ENCODE assay signal across 10 mouse cellular contexts in the genomic region with DNA sequence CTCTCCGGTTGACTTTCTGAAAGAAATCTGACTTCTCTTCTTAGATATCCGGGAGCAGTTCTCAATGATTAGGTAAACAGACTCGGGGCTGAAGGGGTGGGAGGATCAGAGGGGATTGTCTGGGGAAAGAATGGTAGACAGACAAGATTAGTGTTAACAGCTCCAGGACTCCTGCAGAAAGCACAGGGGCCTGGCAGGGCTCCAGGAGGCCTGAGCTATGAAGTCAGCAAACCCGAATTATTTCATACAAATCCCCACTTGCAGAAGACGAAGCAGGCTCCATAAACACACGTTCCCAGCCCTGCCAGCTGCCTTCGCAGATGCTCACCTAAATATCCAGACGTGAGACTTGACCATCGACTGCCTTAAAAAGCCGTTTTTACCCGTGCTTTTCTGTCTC.
A peak's percentile ranks its signal among the peaks of the same experiment; 100 is the strongest.
DNase-seq lines count a peak whose midpoint lies in the region; ATAC-seq and TF ChIP-seq lines count a peak whose summit lies in the region.
"Had no signal": no experiment of that assay in that cellular context is flagged by ENCODE, and none has a peak within 500 bp of the region (broad histone marks: within the 10 kb centered on the region; RNA-seq: fewer than 3 reads in every experiment).

No protein-coding gene starts in this region.

- H3K27ac ChIP-seq in forebrain, embryonic 14.5 days (ENCODE audit: low read depth, low read length) = no peak overlapping the region
- no peak overlapping the region for H3K27ac ChIP-seq in forebrain, embryonic 15.5 days (replicated peaks)
- H3K27ac ChIP-seq in kidney, postnatal 0 days = no peak overlapping the region
- H3K27ac ChIP-seq in stomach, embryonic 14.5 days (ENCODE audit: low read length) = no peak overlapping the region
- H3K27ac ChIP-seq in stomach, postnatal 0 days (replicated peaks) = no peak overlapping the region
- peak overlapping the region; percentile 64 for H3K27ac ChIP-seq in stomach, embryonic 16.5 days (ENCODE audit: low read length)
- H3K27ac ChIP-seq: hindbrain, embryonic 14.5 days had no signal

- no peak for TF ChIP-seq EP300 in stomach, postnatal 0 days (optimal IDR thresholded peaks at IDR 0.05)

- H3K4me2 ChIP-seq in forebrain, embryonic 14.5 days (ENCODE audit: low read length) = no peak overlapping the region
- H3K4me2 ChIP-seq in forebrain, embryonic 15.5 days (replicated peaks) = no peak overlapping the region
- H3K4me2 ChIP-seq in kidney, postnatal 0 days (ENCODE audit: low read length) = no peak overlapping the region
- H3K4me2 ChIP-seq in stomach, embryonic 14.5 days (replicated peaks; ENCODE audit: low read depth, low read length) = peak overlapping the region; percentile 11
- no peak overlapping the region for H3K4me2 ChIP-seq in stomach, postnatal 0 days (replicated peaks; ENCODE audit: low read depth)
- peak overlapping the region; percentile 29; the same call in 1 of the 2 replicates for H3K4me2 ChIP-seq in stomach, embryonic 16.5 days (ENCODE audit: low read depth, low read length)
- H3K4me2 ChIP-seq: hindbrain, embryonic 14.5 days had no signal

- no peaks in the 10 kb centered on the region for H3K9me3 ChIP-seq in forebrain, embryonic 14.5 days (replicated peaks; ENCODE audit: control insufficient read depth, low read length)
- H3K9me3 ChIP-seq in forebrain, embryonic 15.5 days = no peaks in the 10 kb centered on the region
- H3K9me3 ChIP-seq in kidney, postnatal 0 days (replicated peaks; ENCODE audit: low read length) = no peaks in the 10 kb centered on the region
- peaks cover 4% of the 10 kb centered on the region; the same call in 1 of the 2 replicates for H3K9me3 ChIP-seq in stomach, embryonic 14.5 days (ENCODE audit: control insufficient read depth, low read depth, low read length)
- no peaks in the 10 kb centered on the region for H3K9me3 ChIP-seq in stomach, postnatal 0 days (ENCODE audit: control insufficient read depth, low read length)
- H3K9me3 ChIP-seq in stomach, embryonic 16.5 days (replicated peaks; ENCODE audit: control insufficient read depth, low read length) = no peaks in the 10 kb centered on the region; the same call in 1 of the 2 replicates

- peak; percentile 33 for DNase-seq in forebrain, embryonic 14.5 days (ENCODE audit: low spot score)
- DNase-seq in kidney, postnatal 0 days (ENCODE audit: low spot score) = peak; percentile 52
- no peak for DNase-seq in kidney, adult 9 months
- no peak for DNase-seq in stomach, postnatal 0 days (ENCODE audit: low spot score)
- no peak for DNase-seq in left cerebral cortex, postnatal 36 days (ENCODE audit: low spot score in 2 of 2)

- ATAC-seq in forebrain, embryonic 14.5 days = no peak
- ATAC-seq in forebrain, embryonic 15.5 days (replicated peaks) = no peak
- no peak for ATAC-seq in kidney, postnatal 0 days (replicated peaks; ENCODE audit: low FRiP score, low read depth)
- ATAC-seq in stomach, embryonic 14.5 days (ENCODE audit: insufficient number of reproducible peaks, insufficient read depth, low FRiP score, low read depth) = peak; percentile 60; the same call in 1 of the 2 replicates
- ATAC-seq in stomach, postnatal 0 days (ENCODE audit: low FRiP score, low TSS enrichment) = no peak
- ATAC-seq in stomach, embryonic 16.5 days (ENCODE audit: insufficient read depth, low FRiP score) = peak; percentile 30; the same call in 1 of the 2 replicates

- no peak for TF ChIP-seq CTCF in kidney, postnatal 0 days (IDR thresholded peaks at IDR 0.05; ENCODE audit: low read depth)
- no peak for TF ChIP-seq CTCF in stomach, postnatal 0 days (IDR thresholded peaks at IDR 0.05; ENCODE audit: low read depth)

- H3K4me1 ChIP-seq in forebrain, embryonic 14.5 days (ENCODE audit: control insufficient read depth, insufficient read depth, low read length) = 0 out of 2 replicates have a peak, but pooled peaks cover 3% of the 10 kb centered on the region
- 0 out of 2 replicates have a peak, but pooled peaks cover 3% of the 10 kb centered on the region for H3K4me1 ChIP-seq in forebrain, embryonic 15.5 days
- H3K4me1 ChIP-seq in kidney, postnatal 0 days (replicated peaks; ENCODE audit: insufficient read depth, low read length) = no peaks in the 10 kb centered on the region; the same call in 1 of the 2 replicates
- peaks cover 22% of the 10 kb centered on the region; the same call in 1 of the 2 replicates for H3K4me1 ChIP-seq in stomach, embryonic 14.5 days (ENCODE audit: control insufficient read depth, insufficient read depth, low read length)
- H3K4me1 ChIP-seq in stomach, postnatal 0 days (replicated peaks; ENCODE audit: control insufficient read depth, insufficient read depth) = no peaks in the 10 kb centered on the region
- H3K4me1 ChIP-seq in stomach, embryonic 16.5 days (ENCODE audit: control insufficient read depth, insufficient read depth, low read length) = peaks cover 13% of the 10 kb centered on the region

- no peaks in the 10 kb centered on the region for H3K36me3 ChIP-seq in forebrain, embryonic 14.5 days (ENCODE audit: control insufficient read depth, insufficient read depth, low read length)
- no peaks in the 10 kb centered on the region for H3K36me3 ChIP-seq in forebrain, embryonic 15.5 days
- no peaks in the 10 kb centered on the region for H3K36me3 ChIP-seq in kidney, postnatal 0 days (ENCODE audit: insufficient read depth, low read length)
- H3K36me3 ChIP-seq in stomach, embryonic 14.5 days (ENCODE audit: control insufficient read depth, insufficient read depth, low read length) = no peaks in the 10 kb centered on the region
- H3K36me3 ChIP-seq in stomach, postnatal 0 days (ENCODE audit: control insufficient read depth, insufficient read depth, low read length) = no peaks in the 10 kb centered on the region
- H3K36me3 ChIP-seq in stomach, embryonic 16.5 days (ENCODE audit: control insufficient read depth, insufficient read depth, low read length) = no peaks in the 10 kb centered on the region

- intact Hi-C loops in left cerebral cortex, postnatal 36 days (cut with DNase I) = no loop called here

- no peak overlapping the region for H3K4me3 ChIP-seq in forebrain, embryonic 14.5 days (ENCODE audit: low read depth, low read length)
- no peak overlapping the region for H3K4me3 ChIP-seq in forebrain, embryonic 15.5 days
- H3K4me3 ChIP-seq in kidney, postnatal 0 days (replicated peaks; ENCODE audit: low read depth, low read length) = no peak overlapping the region
- no peak overlapping the region for H3K4me3 ChIP-seq in stomach, embryonic 14.5 days (ENCODE audit: low read depth, low read length)
- H3K4me3 ChIP-seq in stomach, postnatal 0 days (ENCODE audit: low read depth, low read length) = no peak overlapping the region
- H3K4me3 ChIP-seq in stomach, embryonic 16.5 days (replicated peaks; ENCODE audit: low read length) = 0 out of 2 replicates have a peak overlapping the region, but pooled peaks have one; percentile 8

- no peaks in the 10 kb centered on the region; the same call in 1 of the 2 replicates for H3K27me3 ChIP-seq in forebrain, embryonic 14.5 days (replicated peaks; ENCODE audit: control insufficient read depth, insufficient read depth, low read length)
- no peaks in the 10 kb centered on the region for H3K27me3 ChIP-seq in forebrain, embryonic 15.5 days
- no peaks in the 10 kb centered on the region for H3K27me3 ChIP-seq in kidney, postnatal 0 days (ENCODE audit: insufficient read depth, low read length)
- H3K27me3 ChIP-seq in stomach, embryonic 14.5 days (ENCODE audit: control insufficient read depth, insufficient read depth, low read length) = no peaks in the 10 kb centered on the region
- H3K27me3 ChIP-seq in stomach, postnatal 0 days (ENCODE audit: control insufficient read depth, insufficient read depth, low read length) = no peaks in the 10 kb centered on the region
- no peaks in the 10 kb centered on the region for H3K27me3 ChIP-seq in stomach, embryonic 16.5 days (ENCODE audit: control insufficient read depth, insufficient read depth, low read length)
- H3K27me3 ChIP-seq: CH12.LX had no signal

- 32% methylated on average over 11 of the region's 11 CpGs for WGBS in forebrain, embryonic 14.5 days
- 29% methylated on average over 11 of the region's 11 CpGs for WGBS in forebrain, embryonic 15.5 days
- 33% methylated on average over 11 of the region's 11 CpGs for WGBS in kidney, postnatal 0 days
- WGBS in stomach, embryonic 14.5 days = 12% methylated on average over 11 of the region's 11 CpGs
- WGBS in stomach, postnatal 0 days = 13% methylated on average over 11 of the region's 11 CpGs
- 19% methylated on average over 11 of the region's 11 CpGs for WGBS in stomach, embryonic 16.5 days

- H3K9ac ChIP-seq in forebrain, embryonic 14.5 days (ENCODE audit: low read length) = no peak overlapping the region
- no peak overlapping the region for H3K9ac ChIP-seq in forebrain, embryonic 15.5 days (replicated peaks)
- no peak overlapping the region for H3K9ac ChIP-seq in kidney, postnatal 0 days (ENCODE audit: low read depth, low read length)
- no peak overlapping the region for H3K9ac ChIP-seq in stomach, embryonic 14.5 days (replicated peaks; ENCODE audit: low read depth, low read length)
- no peak overlapping the region for H3K9ac ChIP-seq in stomach, postnatal 0 days (ENCODE audit: low read length)
- peak overlapping the region; percentile 26; the same call in 1 of the 2 replicates for H3K9ac ChIP-seq in stomach, embryonic 16.5 days (ENCODE audit: low read length)
- H3K9ac ChIP-seq: hindbrain, embryonic 14.5 days had no signal

Comparison
In these comparisons a context has a peak if more than half of its experiments do, and no peak if none do; other contexts are left out.
1. ATAC-seq: peak in stomach, embryonic 14.5 days (single experiment) and stomach, embryonic 16.5 days (single experiment); none in forebrain, embryonic 14.5 days (single experiment), forebrain, embryonic 15.5 days (single experiment), kidney, postnatal 0 days (single experiment) and stomach, postnatal 0 days (single experiment).
2. DNase-seq: peak in forebrain, embryonic 14.5 days (single experiment) and kidney, postnatal 0 days (single experiment); none in kidney, adult 9 months (single experiment), stomach, postnatal 0 days (single experiment) and left cerebral cortex, postnatal 36 days (0 of 2).
3. H3K4me2 ChIP-seq: peak in stomach, embryonic 14.5 days (single experiment) and stomach, embryonic 16.5 days (single experiment); none in forebrain, embryonic 14.5 days (single experiment), forebrain, embryonic 15.5 days (single experiment), kidney, postnatal 0 days (single experiment) and stomach, postnatal 0 days (single experiment).